Mouse (Mus musculus) midbrain, embryonic 13.5 days (tissue): ENCODE data around the gene D630045J12Rik. TPM values are rescaled to one million over a fixed set of nuclear protein-coding genes. Genes with fewer than 3 reads are reported as not detected.

Experiments
- ATAC-seq: fragments of 200-750 bp; cut with Nextera tagmentation; 2 replicates; pipeline ENCODE4 v1.8.0; 2017; ENCODE audit warnings: mild to moderate bottlenecking, moderate TSS enrichment, moderate library complexity
- H3K27ac ChIP-seq: fragments of 300-500 bp; sonication (generic); 2 replicates; pipeline ENCODE4 v1.5.1; 2015; ENCODE audit warnings: inconsistent platforms, mild to moderate bottlenecking, moderate library complexity
- H3K27me3 ChIP-seq: fragments of 300-500 bp; sonication (generic); 2 replicates; pipeline ENCODE4 v1.6.1; 2015; ENCODE audit warnings: mild to moderate bottlenecking, inconsistent platforms
- H3K36me3 ChIP-seq: fragments of 300-500 bp; sonication (generic); 2 replicates; pipeline ENCODE4 v1.6.1; 2015; ENCODE audit warnings: mild to moderate bottlenecking, inconsistent platforms
- H3K4me1 ChIP-seq: fragments of 300-500 bp; sonication (generic); replicated peaks from 2 replicates; pipeline ENCODE4 v1.6.1; 2015; ENCODE audit warnings: inconsistent platforms
- H3K4me2 ChIP-seq: fragments of 300-500 bp; sonication (generic); replicated peaks from 2 replicates; pipeline ENCODE4 v1.6.1; 2015; ENCODE audit warnings: moderate library complexity, mild to moderate bottlenecking, inconsistent platforms
- H3K4me3 ChIP-seq: fragments of 300-500 bp; sonication (generic); replicated peaks from 2 replicates; pipeline ENCODE4 v1.5.1; 2015; ENCODE audit warnings: mild to moderate bottlenecking, inconsistent platforms
- H3K9ac ChIP-seq: fragments of 300-500 bp; sonication (generic); replicated peaks from 2 replicates; pipeline ENCODE4 v1.6.1; 2015; ENCODE audit warnings: mild to moderate bottlenecking, inconsistent platforms
- H3K9me3 ChIP-seq: fragments of 300-500 bp; sonication (generic); 2 replicates; pipeline ENCODE4 v1.6.1; 2016; ENCODE audit warnings: mild to moderate bottlenecking, inconsistent platforms
- WGBS: fragments of 180-500 bp; shearing (Covaris S2); methylation state at CpG from one replicate; pipeline ENCODE4 v1.1.7; 2015; 5-methylcytosine and 5-hydroxymethylcytosine counted together
- polyA plus RNA-seq: library from polyadenylated mRNA; unstranded; fragments of >200 nt; fragmentation: Nextera tagmentation; extraction: Ambion mirVana; gene quantifications from 2 replicates; pipeline ENCODE4 v1.2.1, GENCODE M21; 2015

The D630045J12Rik gene
- polyA plus RNA-seq, 1 experiment from 2014 or later, result 16.6 TPM

- ATAC-seq, result no peak
- Histone ChIP-seq H3K4me1 (peaks cover 5% of the 10 kb centered on the region; the same call in 1 of the 2 replicates), H3K27me3 (no peaks in the 10 kb centered on the region), H3K36me3 (peaks cover 87% of the 10 kb centered on the region), H3K27ac (no peak overlapping the region), H3K9ac (no peak overlapping the region), H3K4me2 (no peak overlapping the region), H3K4me3 (no peak overlapping the region), H3K9me3 (no peaks in the 10 kb centered on the region)
- 51% methylated on average over 5 of the region's 5 CpGs for WGBS
These were observed 73.1 kb downstream of the D630045J12Rik start for GRCm38 (mm10) chr6:38180669-38181068.

- Histone ChIP-seq H3K4me1 (peaks cover 25% of the 10 kb centered on the region), H3K27ac (no peak overlapping the region), H3K9me3 (no peaks in the 10 kb centered on the region), H3K4me2 (no peak overlapping the region), H3K4me3 (no peak overlapping the region), H3K36me3 (peaks cover 62% of the 10 kb centered on the region), H3K9ac (no peak overlapping the region), H3K27me3 (no peaks in the 10 kb centered on the region)
- ATAC-seq, result no peak
- WGBS, result 87% methylated on average over 6 of the region's 6 CpGs
These were observed 88.4 kb downstream of the D630045J12Rik start for GRCm38 (mm10) chr6:38165385-38165784.

GRCm38 (mm10) chr6:38164705-38165104 lies 89.1 kb downstream of the D630045J12Rik start:
- Histone ChIP-seq H3K36me3 (peaks cover 55% of the 10 kb centered on the region), H3K4me1 (peaks cover 27% of the 10 kb centered on the region), H3K9ac (no peak overlapping the region), H3K27me3 (no peaks in the 10 kb centered on the region), H3K27ac (no peak overlapping the region), H3K4me2 (no peak overlapping the region), H3K9me3 (no peaks in the 10 kb centered on the region), H3K4me3 (no peak overlapping the region)
- no peak for ATAC-seq
- WGBS, result 92% methylated on average over 6 of the region's 6 CpGs

GRCm38 (mm10) chr6:38162825-38163504 lies 90.8 kb downstream of the D630045J12Rik start:
- peaks cover 38% of the 10 kb centered on the region for H3K36me3 ChIP-seq
- no peak overlapping the region for H3K4me3 ChIP-seq
- no peak overlapping the region for H3K9ac ChIP-seq
- no peaks in the 10 kb centered on the region for H3K27me3 ChIP-seq
- no peak for ATAC-seq
- 57% methylated on average over 14 of the region's 14 CpGs for WGBS
- H3K27ac ChIP-seq, result peak overlapping the region; percentile 28; the same call in 1 of the 2 replicates
- peaks cover 45% of the 10 kb centered on the region for H3K4me1 ChIP-seq
- H3K4me2 ChIP-seq, result no peak overlapping the region
- no peaks in the 10 kb centered on the region for H3K9me3 ChIP-seq

GRCm38 (mm10) chr6:38160556-38160955 lies 93.3 kb downstream of the D630045J12Rik start:
- Histone ChIP-seq H3K27me3 (no peaks in the 10 kb centered on the region), H3K36me3 (peaks cover 36% of the 10 kb centered on the region), H3K4me1 (peaks cover 42% of the 10 kb centered on the region), H3K4me3 (no peak overlapping the region), H3K4me2 (no peak overlapping the region), H3K9me3 (no peaks in the 10 kb centered on the region), H3K27ac (peak overlapping the region; percentile 82), H3K9ac (no peak overlapping the region)
- 65% methylated on average over 2 of the region's 2 CpGs for WGBS
- no peak for ATAC-seq

- ATAC-seq, result peak; percentile 65
- Histone ChIP-seq H3K4me1 (peaks cover 42% of the 10 kb centered on the region), H3K4me3 (no peak overlapping the region), H3K27me3 (no peaks in the 10 kb centered on the region), H3K9me3 (no peaks in the 10 kb centered on the region), H3K9ac (no peak overlapping the region), H3K36me3 (peaks cover 36% of the 10 kb centered on the region), H3K4me2 (no peak overlapping the region), H3K27ac (peak overlapping the region; percentile 82)
- WGBS, result 15% methylated on average over 3 of the region's 3 CpGs
These were observed 93.7 kb downstream of the D630045J12Rik start for GRCm38 (mm10) chr6:38160102-38160501.

- Histone ChIP-seq H3K4me3 (no peak overlapping the region), H3K27me3 (no peaks in the 10 kb centered on the region), H3K4me2 (no peak overlapping the region), H3K27ac (no peak overlapping the region), H3K36me3 (peaks cover 36% of the 10 kb centered on the region), H3K9me3 (no peaks in the 10 kb centered on the region), H3K9ac (no peak overlapping the region), H3K4me1 (peaks cover 42% of the 10 kb centered on the region)
- 78% methylated on average over 4 of the region's 4 CpGs for WGBS
- ATAC-seq, result peak; percentile 28
These were observed 94.2 kb downstream of the D630045J12Rik start for GRCm38 (mm10) chr6:38159576-38159975.

GRCm38 (mm10) chr6:38157925-38158324 lies 95.9 kb downstream of the D630045J12Rik start:
- peak overlapping the region; percentile 74 for H3K27ac ChIP-seq
- peaks cover 35% of the 10 kb centered on the region for H3K4me1 ChIP-seq
- peak; percentile 44 for ATAC-seq
- no peak overlapping the region for H3K4me2 ChIP-seq
- no peak overlapping the region for H3K9ac ChIP-seq
- 41% methylated on average over 16 of the region's 16 CpGs for WGBS
- H3K36me3 ChIP-seq, result peaks cover 41% of the 10 kb centered on the region
- H3K27me3 ChIP-seq, result no peaks in the 10 kb centered on the region
- H3K9me3 ChIP-seq, result no peaks in the 10 kb centered on the region
- H3K4me3 ChIP-seq, result no peak overlapping the region

GRCm38 (mm10) chr6:38156204-38156603 lies 97.6 kb downstream of the D630045J12Rik start:
- no peaks in the 10 kb centered on the region for H3K27me3 ChIP-seq
- 96% methylated on average over 5 of the region's 5 CpGs for WGBS

GRCm38 (mm10) chr6:38152305-38152704 lies 101.5 kb downstream of the D630045J12Rik start:
- 87% methylated on average over 11 of the region's 11 CpGs for WGBS
- no peak overlapping the region for H3K4me2 ChIP-seq
- H3K27ac ChIP-seq, result no peak overlapping the region
- H3K36me3 ChIP-seq, result peaks cover 71% of the 10 kb centered on the region
- H3K9ac ChIP-seq, result no peak overlapping the region
- no peaks in the 10 kb centered on the region for H3K9me3 ChIP-seq
- ATAC-seq, result no peak
- no peaks in the 10 kb centered on the region for H3K27me3 ChIP-seq
- H3K4me3 ChIP-seq, result no peak overlapping the region
- no peaks in the 10 kb centered on the region for H3K4me1 ChIP-seq

More at GRCm38 (mm10) chr6:38156204-38156603, 97.6 kb downstream of the D630045J12Rik start:
- Histone ChIP-seq H3K36me3 (peaks cover 47% of the 10 kb centered on the region), H3K4me1 (peaks cover 26% of the 10 kb centered on the region), H3K9me3 (no peaks in the 10 kb centered on the region), H3K4me3 (no peak overlapping the region), H3K27ac (no peak overlapping the region), H3K9ac (no peak overlapping the region), H3K4me2 (no peak overlapping the region)
- no peak for ATAC-seq

GRCm38 (mm10) chr6:38149483-38149882 lies 104.3 kb downstream of the D630045J12Rik start:
- WGBS, result 89% methylated on average over 19 of the region's 19 CpGs
- Histone ChIP-seq H3K27ac (no peak overlapping the region), H3K4me2 (no peak overlapping the region), H3K36me3 (peaks cover 73% of the 10 kb centered on the region), H3K27me3 (no peaks in the 10 kb centered on the region), H3K4me1 (no peaks in the 10 kb centered on the region), H3K9ac (no peak overlapping the region), H3K9me3 (no peaks in the 10 kb centered on the region), H3K4me3 (no peak overlapping the region)
- no peak for ATAC-seq

- H3K9ac ChIP-seq, result no peak overlapping the region
- no peaks in the 10 kb centered on the region for H3K27me3 ChIP-seq
- no peaks in the 10 kb centered on the region for H3K9me3 ChIP-seq
- peaks cover 73% of the 10 kb centered on the region for H3K36me3 ChIP-seq
- no peak overlapping the region for H3K27ac ChIP-seq
- 89% methylated on average over 10 of the region's 10 CpGs for WGBS
- no peak overlapping the region for H3K4me2 ChIP-seq
- H3K4me1 ChIP-seq, result no peaks in the 10 kb centered on the region
- no peak overlapping the region for H3K4me3 ChIP-seq
- ATAC-seq, result no peak
These were observed 105.2 kb downstream of the D630045J12Rik start for GRCm38 (mm10) chr6:38148626-38149025.

- no peak for ATAC-seq
- Histone ChIP-seq H3K4me2 (no peak overlapping the region), H3K27me3 (no peaks in the 10 kb centered on the region), H3K9ac (no peak overlapping the region), H3K27ac (no peak overlapping the region), H3K4me1 (no peaks in the 10 kb centered on the region), H3K4me3 (no peak overlapping the region), H3K9me3 (no peaks in the 10 kb centered on the region), H3K36me3 (peaks cover 72% of the 10 kb centered on the region)
- 83% methylated on average over 5 of the region's 5 CpGs for WGBS
These were observed 106.5 kb downstream of the D630045J12Rik start for GRCm38 (mm10) chr6:38147301-38147700.
